24 mouse cellular contexts compared by ENCODE assay signal in the genomic region with DNA sequence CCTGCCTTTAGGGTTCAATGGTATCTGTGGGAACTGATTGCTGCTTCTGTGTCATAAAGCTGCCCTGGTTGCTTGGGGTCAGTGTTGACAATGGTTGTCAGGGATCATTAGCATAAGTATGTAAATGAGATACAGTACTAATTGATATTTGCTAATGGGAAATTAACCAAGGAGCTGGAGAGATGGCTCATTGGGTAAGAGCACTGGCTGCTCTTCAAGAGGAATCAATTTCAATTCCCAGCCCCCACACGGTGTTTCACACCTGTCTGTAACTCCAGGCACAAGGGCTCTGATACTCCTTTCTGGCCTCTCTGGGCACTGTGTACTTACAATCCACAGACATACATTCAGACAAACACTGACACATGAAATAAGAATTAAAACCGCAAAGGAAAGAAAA.
"Had no signal": no experiment of that assay in that cellular context is flagged by ENCODE, and none has a peak within 500 bp of the region (broad histone marks: within the 10 kb centered on the region; RNA-seq: fewer than 3 reads in every experiment).

No protein-coding gene starts in this region.

- H3K9ac ChIP-seq: kidney, embryonic 15.5 days; limb, embryonic 12.5 days; limb, embryonic 15.5 days; liver, embryonic 14.5 days; liver, postnatal 0 days; lung, embryonic 14.5 days; midbrain, embryonic 12.5 days; midbrain, embryonic 15.5 days had no signal

- H3K27me3 ChIP-seq: kidney, embryonic 15.5 days; limb, embryonic 12.5 days; limb, embryonic 15.5 days; midbrain, embryonic 12.5 days; midbrain, embryonic 15.5 days had no signal

- H3K36me3 ChIP-seq: kidney, embryonic 15.5 days; limb, embryonic 12.5 days; limb, embryonic 15.5 days; midbrain, embryonic 12.5 days; midbrain, embryonic 15.5 days had no signal

- DNase-seq: kidney, adult 8-10 months; kidney, postnatal 10 days; kidney, postnatal 36 days; layer of hippocampus, postnatal 36 days; left cerebral cortex, postnatal 4 days; liver, postnatal 0 days; lung, embryonic 14.5 days; right cerebral cortex, adult 18-20 months; right cerebral cortex, postnatal 14 days; right cerebral cortex, postnatal 4 days; thymus, adult 2 months; thymus, postnatal 14 days; thymus, postnatal 4 days had no signal

- H3K4me3 ChIP-seq: kidney, embryonic 15.5 days; left cerebral cortex, adult 2 months; limb, embryonic 12.5 days; limb, embryonic 15.5 days; midbrain, embryonic 12.5 days; midbrain, embryonic 15.5 days had no signal

- H3K27ac ChIP-seq: kidney, embryonic 15.5 days; left cerebral cortex, adult 2 months; limb, embryonic 12.5 days; limb, embryonic 15.5 days; liver, embryonic 14.5 days; macrophage; midbrain, embryonic 12.5 days; midbrain, embryonic 15.5 days; stomach, postnatal 0 days had no signal

- ATAC-seq: liver, postnatal 0 days; lung, postnatal 0 days; midbrain, embryonic 15.5 days had no signal

- H3K4me2 ChIP-seq: kidney, embryonic 15.5 days; limb, embryonic 12.5 days; limb, embryonic 15.5 days; liver, embryonic 11.5 days; lung, embryonic 14.5 days; midbrain, embryonic 12.5 days; midbrain, embryonic 15.5 days had no signal

- H3K4me1 ChIP-seq: kidney, embryonic 15.5 days; limb, embryonic 12.5 days; limb, embryonic 15.5 days; midbrain, embryonic 12.5 days had no signal

- H3K9me3 ChIP-seq: kidney, embryonic 15.5 days; limb, embryonic 15.5 days; midbrain, embryonic 15.5 days had no signal
